Mouse (Mus musculus) thymus, postnatal 36 days (tissue): Measurements from ENCODE around the gene Thsd7b.
"Not testable (repeated sequence)": the region's sequence is repeated elsewhere in the genome, so short reads cannot be mapped to it uniquely, and the experiment has no call there.

ENCODE experiments used
- DNase-seq, 2 experiments: peaks; one replicate each; pipeline ENCODE4 v3.0.0; 2022; ENCODE audit warnings: mixed read lengths in 2 of 2

Thsd7b gene

GRCm38 (mm10) chr1:129867714-129868113, 594.6 kb downstream of the Thsd7b start:
- no peak for DNase-seq

- DNase-seq = no peak
These were observed 601.3 kb downstream of the Thsd7b start for GRCm38 (mm10) chr1:129874355-129874754.

DNA sequence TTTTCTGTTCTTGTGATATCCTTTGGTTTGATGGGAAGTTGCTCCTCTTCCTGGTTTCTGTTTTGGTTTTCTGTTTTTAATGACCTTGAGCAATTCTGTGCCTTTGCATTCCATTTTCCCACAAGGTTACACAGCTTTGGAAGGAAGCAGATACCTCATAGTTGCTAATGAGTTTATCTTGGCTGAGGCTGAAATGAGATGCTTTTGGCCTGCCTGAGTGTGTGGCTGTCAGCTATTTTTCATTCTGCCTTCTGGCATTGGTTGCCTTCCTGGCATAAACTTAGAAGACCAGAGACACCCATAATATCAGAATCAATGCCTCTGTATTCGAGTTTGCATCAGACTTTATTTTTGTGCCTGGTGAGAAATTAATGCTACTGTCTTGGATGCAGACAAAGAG, 614.8 kb downstream of the Thsd7b start:
- no peak for DNase-seq

DNA sequence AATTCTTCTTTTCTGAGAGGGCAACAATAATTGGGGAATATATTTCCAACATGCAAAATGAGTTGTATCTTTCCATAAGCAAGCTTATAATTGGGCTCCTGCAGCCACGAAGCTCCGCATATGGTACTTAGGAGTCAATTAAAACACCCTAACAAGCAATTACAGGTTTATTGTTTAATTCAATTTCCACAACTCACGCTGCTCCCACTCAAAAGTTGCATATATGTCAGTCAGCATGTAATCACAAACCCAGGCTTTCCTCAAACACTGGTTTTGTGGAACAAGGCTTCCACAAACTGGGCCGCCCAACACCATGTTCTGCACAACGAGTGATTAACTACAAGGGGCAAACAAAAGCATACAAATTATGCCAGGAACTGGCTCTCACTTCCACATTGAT, 625.0 kb downstream of the Thsd7b start:
- DNase-seq = no peak

GRCm38 (mm10) chr1:129915484-129915883, 642.4 kb downstream of the Thsd7b start:
- no peak for DNase-seq

DNA sequence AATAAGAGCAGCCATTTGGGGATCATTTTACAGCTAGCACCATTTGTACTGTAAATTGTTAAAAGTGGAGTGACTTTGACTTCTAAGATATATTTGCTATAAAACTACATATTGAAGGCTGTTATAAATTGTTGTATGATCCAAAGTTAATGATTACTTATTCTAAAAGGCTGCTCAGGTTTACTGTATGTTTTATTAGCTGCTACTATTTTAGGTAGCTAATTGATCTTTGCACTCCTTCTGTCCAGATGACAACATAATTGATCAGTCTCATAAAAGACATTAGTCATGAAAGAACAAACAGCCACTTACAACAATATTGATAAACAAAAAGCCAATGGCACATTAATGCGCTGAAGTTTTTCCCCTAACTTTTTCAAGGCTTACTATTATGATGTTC, 644.5 kb downstream of the Thsd7b start:
- DNase-seq = no peak

GRCm38 (mm10) chr1:129919385-129919784, 646.3 kb downstream of the Thsd7b start:
- DNase-seq = peak in 1 of 2 experiments; percentile 1

DNA sequence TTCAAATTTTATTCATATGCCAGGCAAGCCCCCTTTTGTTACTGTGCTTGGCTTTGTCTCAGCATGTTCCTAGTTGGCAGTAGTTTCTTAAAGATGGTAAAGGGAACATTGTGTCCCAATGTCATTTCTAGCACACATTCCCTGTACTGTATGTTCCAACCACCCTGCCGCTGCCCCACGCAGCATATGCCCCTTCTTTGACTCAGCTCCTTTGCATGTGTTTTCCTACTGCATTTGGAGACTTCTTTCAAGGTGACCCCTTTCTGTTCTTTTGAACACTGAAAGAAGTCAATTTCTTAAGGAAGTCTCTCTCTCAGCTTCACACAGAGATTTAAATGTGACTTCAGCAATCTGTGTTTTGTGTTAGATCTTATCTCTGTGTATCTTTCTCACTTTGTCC, 657.9 kb downstream of the Thsd7b start:
- DNase-seq = no peak

- no peak for DNase-seq
These were observed 670.0 kb downstream of the Thsd7b start for GRCm38 (mm10) chr1:129943116-129943515.

DNA sequence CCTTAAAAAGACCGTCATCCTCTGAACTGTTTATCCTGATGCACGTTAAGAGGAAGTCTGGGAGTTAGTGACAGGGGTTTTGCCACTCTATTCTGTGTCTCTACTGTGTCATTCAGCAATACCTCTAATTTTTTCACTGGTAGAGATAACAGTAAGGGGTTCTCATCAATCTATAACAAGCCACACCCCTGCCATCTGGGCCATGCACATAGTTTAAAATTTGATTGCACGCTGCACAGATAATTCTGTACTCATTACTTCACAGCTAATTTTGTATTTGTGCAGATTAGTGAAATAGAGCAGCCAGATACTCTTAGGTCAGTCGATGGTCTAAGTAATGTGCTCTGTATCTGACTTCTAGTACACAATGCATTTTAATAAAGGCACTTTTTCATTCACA, 673.9 kb downstream of the Thsd7b start:
- DNase-seq = no peak

- DNase-seq = no peak
These were observed 682.4 kb downstream of the Thsd7b start for GRCm38 (mm10) chr1:129955478-129955877.

DNA sequence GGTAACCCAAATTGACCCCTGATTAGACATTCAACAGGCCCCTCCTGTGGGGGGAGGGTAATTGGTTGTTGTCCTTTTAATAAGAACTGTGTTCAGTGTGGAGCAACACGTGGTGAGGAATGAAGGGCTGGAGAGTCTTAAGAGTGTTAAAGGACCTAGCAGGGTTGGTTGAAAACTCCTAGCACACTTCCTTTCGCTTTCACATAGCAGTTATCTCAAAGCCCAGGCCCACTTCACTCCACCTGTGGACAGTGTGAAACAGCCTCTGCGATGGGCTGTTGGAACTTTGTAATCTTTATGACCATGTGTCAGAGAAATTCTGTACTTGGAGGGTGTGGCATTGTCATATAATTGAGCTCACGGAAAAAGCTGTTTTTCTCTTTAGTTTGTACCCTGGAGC, 683.5 kb downstream of the Thsd7b start:
- no peak for DNase-seq

DNA sequence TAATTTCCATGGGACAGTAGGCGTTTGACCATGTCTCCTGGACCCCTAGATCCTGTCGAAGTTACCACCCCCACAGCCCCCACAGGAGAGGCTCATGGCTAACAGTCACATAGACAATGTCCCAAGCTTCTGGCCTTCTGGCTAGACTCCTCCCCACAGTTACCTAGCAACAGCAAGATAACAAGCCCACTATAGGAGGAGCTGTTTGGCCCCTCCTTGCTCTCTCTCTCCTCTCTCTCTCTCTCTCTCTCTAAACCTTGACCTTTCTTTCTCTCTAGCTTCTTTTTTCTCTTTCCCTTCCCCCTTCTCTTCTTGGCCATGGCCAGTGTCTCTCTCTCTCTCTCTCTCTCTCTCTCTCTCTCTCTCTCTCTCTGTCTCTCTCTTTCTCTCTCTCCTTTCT, 686.2 kb downstream of the Thsd7b start:
- DNase-seq = not testable (repeated sequence)

DNA sequence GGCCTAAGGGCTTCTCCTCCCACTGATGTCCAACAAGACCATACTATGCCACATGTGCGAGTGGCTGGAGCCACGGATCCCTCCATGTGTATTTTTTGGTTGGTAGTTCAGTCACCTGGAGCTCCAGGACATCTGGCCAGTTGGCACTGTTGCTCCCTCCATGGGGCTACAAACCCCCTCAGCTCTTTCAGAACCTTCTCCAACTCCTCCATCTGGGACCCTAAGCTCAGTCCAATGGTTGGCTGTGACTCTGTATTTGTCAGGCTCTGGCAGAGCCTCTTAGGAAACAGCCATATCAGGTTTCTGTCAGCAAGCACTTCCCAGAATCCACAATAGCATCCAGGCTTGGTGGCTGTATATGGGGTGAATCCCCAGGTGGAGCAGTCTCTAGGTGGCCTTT, 690.1 kb downstream of the Thsd7b start:
- no peak for DNase-seq

GRCm38 (mm10) chr1:129989247-129989646, 716.1 kb downstream of the Thsd7b start:
- DNase-seq = not testable (repeated sequence)

- DNase-seq = no peak
These were observed 717.7 kb downstream of the Thsd7b start for GRCm38 (mm10) chr1:129990821-129991220.

DNA sequence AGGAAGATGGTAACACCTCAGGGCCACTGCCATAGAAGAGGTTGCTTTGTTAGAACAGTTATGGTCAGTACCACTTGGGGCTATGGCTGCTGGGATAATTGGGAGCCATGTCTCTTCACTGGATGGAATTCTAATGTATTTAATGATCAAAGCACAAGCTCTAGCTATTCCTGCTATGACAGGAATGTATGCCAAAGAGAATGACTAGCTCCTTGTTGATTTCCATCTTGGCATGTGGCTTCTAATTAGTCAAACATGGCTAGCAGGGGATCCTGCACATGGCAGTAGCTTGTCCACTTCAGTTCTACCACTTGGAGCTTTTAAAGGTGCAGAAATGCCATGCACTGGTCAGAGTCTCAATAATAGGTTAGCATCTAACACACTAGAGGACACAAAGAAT, 781.9 kb downstream of the Thsd7b start:
- no peak for DNase-seq

GRCm38 (mm10) chr1:130062105-130062504, 789.0 kb downstream of the Thsd7b start:
- DNase-seq = no peak

DNA sequence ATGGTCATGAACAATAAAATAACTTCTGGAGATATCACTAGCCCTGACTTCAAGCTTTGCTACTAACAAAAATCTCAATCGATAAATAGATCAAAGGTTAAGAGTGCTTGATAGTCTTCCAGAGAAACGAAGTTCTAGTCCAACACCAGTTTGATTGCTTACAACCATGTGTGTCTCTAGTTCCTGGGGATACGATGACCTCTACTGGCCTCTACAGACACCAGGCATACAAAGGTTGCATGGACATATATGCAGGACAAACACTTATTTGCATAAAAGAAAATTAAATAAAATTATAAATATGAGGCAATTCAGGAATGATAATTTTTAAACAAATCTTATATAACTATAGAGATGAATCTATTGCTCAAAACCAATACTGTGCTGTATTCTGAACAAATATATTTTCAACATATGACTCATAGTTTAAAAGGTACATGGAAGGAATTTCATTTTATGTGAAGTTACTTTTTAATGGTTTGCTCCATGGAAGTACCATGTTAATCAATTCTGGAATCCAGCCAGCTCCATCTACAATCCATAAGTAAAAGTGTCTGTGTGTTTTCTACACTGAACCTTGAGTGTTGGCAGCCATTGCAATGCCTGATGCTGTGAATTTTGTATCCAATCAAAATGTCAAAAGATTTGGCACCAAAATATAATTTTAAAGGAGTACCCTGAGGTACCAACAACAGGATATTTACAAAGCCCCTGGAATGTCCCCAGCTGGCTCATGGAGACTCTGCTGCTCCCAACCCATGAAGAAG, 793.3 kb downstream of the Thsd7b start:
- no peak for DNase-seq

- DNase-seq = no peak
These were observed 810.7 kb downstream of the Thsd7b start for GRCm38 (mm10) chr1:130083788-130084187.

DNA sequence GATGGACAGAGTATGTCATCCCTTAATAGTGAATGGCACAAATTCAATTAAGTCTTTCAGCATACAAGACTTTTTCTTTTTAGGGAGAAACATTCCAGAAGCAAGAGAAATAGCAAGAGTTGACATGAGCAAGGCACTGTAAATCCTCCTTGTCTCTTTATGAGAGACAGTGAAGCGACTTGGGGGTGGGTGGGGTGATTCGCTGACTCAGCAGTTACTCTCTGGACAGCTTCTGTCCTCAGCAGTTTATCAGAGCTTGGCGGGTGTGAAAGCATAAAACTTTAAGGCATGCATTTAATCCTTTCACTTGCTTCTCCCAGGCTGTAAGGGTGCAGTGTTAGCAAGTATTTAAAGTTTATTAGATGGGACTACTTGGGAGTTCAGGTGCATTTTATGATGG, 812.1 kb downstream of the Thsd7b start:
- DNase-seq = no peak

- no peak for DNase-seq
These were observed 812.8 kb downstream of the Thsd7b start for GRCm38 (mm10) chr1:130085910-130086309.

- DNase-seq = no peak
These were observed 826.1 kb downstream of the Thsd7b start for GRCm38 (mm10) chr1:130099227-130099626.

- no peak for DNase-seq
These were observed 839.6 kb downstream of the Thsd7b start for GRCm38 (mm10) chr1:130112580-130113314.
